Mouse (Mus musculus): ENCODE data around the gene Ccdc47.
"Not testable (repeated sequence)": the region's sequence is repeated elsewhere in the genome, so short reads cannot be mapped to it uniquely, and the experiment has no call there.

The Ccdc47 gene

GRCm38 (mm10) chr11:106215450-106215859 lies 689 bp downstream of the Ccdc47 start:
- Histone ChIP-seq H3K36me3 (ENCODE audit: control insufficient read depth, insufficient read depth, low read length, poor library complexity, severe bottlenecking) (peaks cover 7% of the 10 kb centered on the region; the same call in 1 of the 2 replicates), H3K27me3 (ENCODE audit: control insufficient read depth, insufficient read depth, low read length, poor library complexity, severe bottlenecking) (no peaks in the 10 kb centered on the region)
- no peak for DNase-seq (ENCODE audit: low read depth, low spot score)

DNA sequence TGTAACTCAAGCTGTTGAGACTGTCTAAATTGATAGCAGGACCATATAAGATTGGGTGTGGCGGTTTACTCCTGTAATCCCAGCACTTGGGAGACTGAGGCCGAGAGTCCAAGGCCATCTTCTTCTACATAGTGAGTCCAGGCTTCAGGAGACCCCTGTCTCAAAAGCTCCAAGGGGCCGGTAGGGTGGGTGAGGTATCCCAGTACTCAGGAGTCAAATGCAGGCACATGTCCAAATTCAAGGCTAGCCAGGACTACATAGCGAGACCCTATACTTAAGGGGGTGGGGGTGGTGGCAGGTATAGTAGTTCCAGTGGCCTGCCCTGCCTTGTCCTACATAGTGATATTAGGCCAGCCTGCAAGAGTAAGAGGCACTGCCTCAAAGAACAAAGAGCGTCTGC lies 1.3 kb downstream of the Ccdc47 start:
- Histone ChIP-seq H3K27me3 (ENCODE audit: control insufficient read depth, insufficient read depth, low read length, poor library complexity, severe bottlenecking) (no peaks in the 10 kb centered on the region), H3K36me3 (ENCODE audit: control insufficient read depth, insufficient read depth, low read length, poor library complexity, severe bottlenecking) (peaks cover 7% of the 10 kb centered on the region; the same call in 1 of the 2 replicates)
- DNase-seq (ENCODE audit: low read depth, low spot score) = no peak

DNA sequence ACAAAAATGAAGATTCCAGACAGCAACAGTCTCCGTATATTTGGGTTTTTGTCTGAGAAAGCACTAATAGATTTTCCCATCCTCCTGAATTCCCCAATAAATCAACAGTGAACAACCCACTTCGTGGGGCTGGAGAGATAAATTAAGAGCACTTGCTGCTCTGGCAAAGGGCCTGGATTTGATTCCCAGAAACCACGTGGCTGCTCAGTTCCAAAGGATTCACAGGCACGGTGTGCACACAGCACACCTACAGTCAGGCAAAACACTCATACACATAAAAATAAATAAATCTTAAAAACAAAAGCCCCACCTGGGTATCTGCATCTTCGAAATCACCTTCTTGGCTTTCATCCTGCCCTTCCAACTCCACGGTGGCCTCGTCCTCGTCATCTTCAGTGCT lies 3.4 kb downstream of the Ccdc47 start:
- no peak for DNase-seq (ENCODE audit: low read depth, low spot score)
- Histone ChIP-seq H3K27me3 (ENCODE audit: control insufficient read depth, insufficient read depth, low read length, poor library complexity, severe bottlenecking) (no peaks in the 10 kb centered on the region), H3K36me3 (ENCODE audit: control insufficient read depth, insufficient read depth, low read length, poor library complexity, severe bottlenecking) (peaks cover 16% of the 10 kb centered on the region)

GRCm38 (mm10) chr11:106202123-106202465 lies 14.1 kb downstream of the Ccdc47 start, which contains the start of gene Strada:
Gene Strada (minus strand): TSS chr11:106202168.
- peak; percentile 66 for DNase-seq (ENCODE audit: low read depth, low spot score)
- H3K27me3 ChIP-seq (ENCODE audit: control insufficient read depth, insufficient read depth, low read length, poor library complexity, severe bottlenecking) = no peaks in the 10 kb centered on the region
- peaks cover 2% of the 10 kb centered on the region; the same call in 1 of the 2 replicates for H3K36me3 ChIP-seq (ENCODE audit: control insufficient read depth, insufficient read depth, low read length, poor library complexity, severe bottlenecking)

DNA sequence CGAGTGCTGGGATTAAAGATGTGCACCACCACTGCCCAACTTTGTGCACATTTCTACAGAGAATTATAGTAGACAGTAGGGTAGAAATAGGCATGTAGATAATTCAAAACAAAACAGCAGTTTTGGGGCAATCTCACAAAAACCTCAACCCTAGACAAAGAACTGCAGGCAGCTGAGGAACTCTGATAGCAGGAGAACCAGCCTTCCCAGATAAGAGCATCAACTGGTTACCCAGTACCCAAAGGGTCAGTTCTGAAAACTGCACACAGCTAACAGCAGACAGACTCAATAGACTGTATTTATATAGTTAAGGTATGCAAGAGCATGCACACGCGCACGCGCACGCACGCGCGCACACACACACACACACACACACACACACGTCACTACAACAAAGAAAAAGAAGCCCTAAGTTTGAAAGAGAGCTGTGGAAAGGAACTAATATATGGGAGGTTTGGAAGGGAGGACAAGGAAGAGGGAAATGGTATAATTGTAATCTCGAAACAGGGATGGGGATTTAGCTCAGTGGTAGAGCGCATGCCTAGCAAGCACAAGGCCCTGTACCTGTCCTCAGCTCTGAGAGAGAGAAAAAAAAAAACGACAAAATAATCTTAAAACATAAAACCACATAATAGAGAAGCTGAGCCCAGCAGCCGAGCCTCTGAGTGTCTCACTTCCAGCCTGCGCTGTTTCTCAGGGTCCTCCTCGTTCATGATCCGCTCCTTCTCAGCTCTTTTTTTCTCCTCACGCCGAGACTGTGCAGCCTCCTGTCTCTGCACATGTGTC lies 14.6 kb downstream of the Ccdc47 start:
- no peaks in the 10 kb centered on the region; the same call in 1 of the 2 replicates for H3K36me3 ChIP-seq (ENCODE audit: control insufficient read depth, insufficient read depth, low read length, poor library complexity, severe bottlenecking)
- peak; percentile 23 for DNase-seq (ENCODE audit: low read depth, low spot score)

GRCm38 (mm10) chr11:106200756-106201155 lies 15.4 kb downstream of the Ccdc47 start:
- no peaks in the 10 kb centered on the region for H3K27me3 ChIP-seq (ENCODE audit: control insufficient read depth, insufficient read depth, low read length, poor library complexity, severe bottlenecking)
- H3K36me3 ChIP-seq (ENCODE audit: control insufficient read depth, insufficient read depth, low read length, poor library complexity, severe bottlenecking) = no peaks in the 10 kb centered on the region; the same call in 1 of the 2 replicates
- no peak for DNase-seq (ENCODE audit: low read depth, low spot score)

More for the DNA sequence above, 14.6 kb downstream of the Ccdc47 start:
- H3K27me3 ChIP-seq (ENCODE audit: control insufficient read depth, insufficient read depth, low read length, poor library complexity, severe bottlenecking) = no peaks in the 10 kb centered on the region

DNA sequence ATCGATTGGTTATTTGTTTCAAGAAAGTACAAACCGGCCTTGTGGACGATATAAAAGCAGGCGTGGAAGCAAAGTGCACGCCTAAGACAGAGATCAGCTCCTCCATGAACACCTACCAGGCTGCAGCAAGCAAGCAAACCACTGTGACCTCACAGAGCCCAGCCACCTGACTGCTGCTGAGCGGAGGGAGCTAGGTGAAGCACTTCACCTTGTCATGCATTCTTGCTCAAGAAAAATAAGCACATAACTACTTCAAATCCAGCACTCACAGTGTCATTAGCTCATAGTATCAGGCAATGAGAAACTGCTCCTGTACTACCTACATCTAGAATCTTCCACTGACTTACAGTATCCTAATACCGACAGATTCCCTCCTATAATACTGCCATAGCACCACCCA lies 16.1 kb downstream of the Ccdc47 start:
- H3K27me3 ChIP-seq (ENCODE audit: control insufficient read depth, insufficient read depth, low read length, poor library complexity, severe bottlenecking); H3K36me3 ChIP-seq (ENCODE audit: control insufficient read depth, insufficient read depth, low read length, poor library complexity, severe bottlenecking); DNase-seq (ENCODE audit: low read depth, low spot score): not testable (repeated sequence)

DNA sequence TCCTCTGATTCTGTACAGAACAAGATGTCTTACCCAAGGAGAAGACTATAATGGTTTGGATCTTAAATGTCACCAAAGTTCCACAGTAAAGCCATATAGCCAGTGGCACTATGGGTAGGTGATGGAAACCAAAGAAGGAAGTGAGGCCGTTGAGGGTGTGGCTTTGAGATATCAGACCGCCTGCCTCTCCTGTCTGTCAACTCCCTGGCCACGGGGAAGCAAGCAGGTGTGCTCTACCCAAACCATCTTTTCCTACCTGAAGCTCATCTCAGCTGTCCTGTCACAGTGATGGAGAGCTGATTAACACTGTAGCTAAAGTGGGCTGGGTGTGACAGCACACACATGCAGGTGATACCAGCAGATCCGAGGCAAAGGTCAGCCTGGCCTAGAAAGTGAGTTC lies 17.9 kb downstream of the Ccdc47 start:
- DNase-seq (ENCODE audit: low read depth, low spot score) = peak; percentile 39
- no peaks in the 10 kb centered on the region for H3K36me3 ChIP-seq (ENCODE audit: control insufficient read depth, insufficient read depth, low read length, poor library complexity, severe bottlenecking)
- H3K27me3 ChIP-seq (ENCODE audit: control insufficient read depth, insufficient read depth, low read length, poor library complexity, severe bottlenecking) = no peaks in the 10 kb centered on the region

DNA sequence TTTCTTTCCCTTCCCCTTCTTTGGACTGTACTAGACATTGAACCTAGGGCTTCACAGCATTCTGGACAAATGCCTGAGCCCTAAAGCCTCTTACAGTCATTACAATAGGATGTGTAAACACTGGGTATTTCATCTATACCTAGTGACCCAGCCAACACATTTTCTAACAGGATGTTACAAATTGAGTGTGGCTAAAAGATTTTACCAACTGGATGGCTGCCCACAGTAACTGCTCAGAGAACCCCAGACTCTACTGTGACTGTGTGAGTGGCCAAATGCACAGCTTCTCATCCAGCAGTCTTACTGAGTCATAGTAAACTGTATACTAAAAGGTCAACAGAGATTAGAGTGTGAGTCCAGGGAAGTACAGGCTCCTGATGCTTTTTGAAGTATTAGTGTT lies 20.8 kb downstream of the Ccdc47 start:
- no peak for DNase-seq (ENCODE audit: low read depth, low spot score)
- no peaks in the 10 kb centered on the region for H3K27me3 ChIP-seq (ENCODE audit: control insufficient read depth, insufficient read depth, low read length, poor library complexity, severe bottlenecking)
- peaks cover 2% of the 10 kb centered on the region; the same call in 1 of the 2 replicates for H3K36me3 ChIP-seq (ENCODE audit: control insufficient read depth, insufficient read depth, low read length, poor library complexity, severe bottlenecking)

DNA sequence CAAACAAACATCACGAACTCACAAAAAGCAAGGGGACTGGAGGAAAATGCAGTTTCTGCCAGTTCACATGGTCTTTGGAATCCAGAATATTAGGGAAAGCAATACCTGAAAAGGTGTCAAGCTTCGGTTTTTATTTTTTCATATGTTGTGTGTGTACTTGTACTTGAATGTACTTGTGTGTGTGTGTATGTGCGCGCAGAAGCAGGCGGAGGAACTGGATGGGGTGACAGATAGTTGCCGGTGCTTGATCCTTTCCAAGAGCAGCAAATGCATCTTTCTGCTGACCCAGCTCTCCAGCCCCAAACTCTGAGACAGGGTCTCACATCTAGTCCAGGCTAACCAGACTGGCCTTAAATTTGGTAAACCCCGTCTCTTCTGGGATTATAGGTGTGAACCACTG lies 21.3 kb downstream of the Ccdc47 start:
- no peak for DNase-seq (ENCODE audit: low read depth, low spot score)
- Histone ChIP-seq H3K27me3 (ENCODE audit: control insufficient read depth, insufficient read depth, low read length, poor library complexity, severe bottlenecking) (no peaks in the 10 kb centered on the region), H3K36me3 (ENCODE audit: control insufficient read depth, insufficient read depth, low read length, poor library complexity, severe bottlenecking) (peaks cover 2% of the 10 kb centered on the region; the same call in 1 of the 2 replicates)

- Histone ChIP-seq H3K27me3 (ENCODE audit: control insufficient read depth, insufficient read depth, low read length, poor library complexity, severe bottlenecking) (no peaks in the 10 kb centered on the region), H3K36me3 (ENCODE audit: control insufficient read depth, insufficient read depth, low read length, poor library complexity, severe bottlenecking) (peaks cover 2% of the 10 kb centered on the region; the same call in 1 of the 2 replicates)
- no peak for DNase-seq (ENCODE audit: low read depth, low spot score)
Observed at GRCm38 (mm10) chr11:106194155-106194541, 22.0 kb downstream of the Ccdc47 start.

DNA sequence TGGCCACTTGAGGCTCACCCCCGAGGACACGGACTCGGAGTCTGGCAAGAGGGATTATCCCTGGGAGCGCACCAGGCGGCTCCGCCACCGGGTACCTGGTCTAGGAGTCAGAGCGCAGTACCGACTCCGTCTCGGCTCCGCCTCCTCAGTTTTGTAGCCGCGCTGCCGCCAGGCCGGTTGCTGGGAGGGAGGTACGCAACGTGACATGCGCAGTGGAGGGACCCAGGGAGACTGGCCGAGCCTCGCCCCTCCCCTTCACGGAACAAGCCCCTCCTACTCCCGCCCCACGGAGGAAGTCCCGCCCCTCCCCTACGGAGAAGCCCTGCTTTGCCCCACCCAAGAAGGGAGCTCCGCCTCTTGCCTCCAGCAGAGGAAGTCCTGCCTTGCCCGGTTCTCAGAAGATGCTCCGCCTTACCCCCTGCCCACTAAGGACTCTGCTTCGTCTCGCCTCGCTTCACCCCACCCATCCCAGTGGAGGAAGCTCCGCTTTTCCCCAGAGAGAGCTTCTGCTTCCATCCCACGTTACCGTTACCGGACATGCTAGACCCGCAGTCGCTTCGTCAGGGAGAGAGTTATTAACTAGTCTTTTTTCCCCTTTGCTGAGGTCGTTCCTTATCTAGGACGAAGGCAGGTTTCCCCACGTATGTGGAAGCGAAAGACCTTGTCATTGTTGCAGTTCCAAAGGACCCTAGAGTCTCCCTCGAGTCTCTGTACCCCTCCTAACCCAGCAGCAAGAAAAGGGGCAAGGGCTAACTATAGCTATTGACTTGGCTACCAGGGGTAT lies 22.6 kb downstream of the Ccdc47 start:
- DNase-seq (ENCODE audit: low read depth, low spot score) = peak; percentile 99
- Histone ChIP-seq H3K27me3 (ENCODE audit: control insufficient read depth, insufficient read depth, low read length, poor library complexity, severe bottlenecking) (no peaks in the 10 kb centered on the region), H3K36me3 (ENCODE audit: control insufficient read depth, insufficient read depth, low read length, poor library complexity, severe bottlenecking) (peaks cover 2% of the 10 kb centered on the region; the same call in 1 of the 2 replicates)

DNA sequence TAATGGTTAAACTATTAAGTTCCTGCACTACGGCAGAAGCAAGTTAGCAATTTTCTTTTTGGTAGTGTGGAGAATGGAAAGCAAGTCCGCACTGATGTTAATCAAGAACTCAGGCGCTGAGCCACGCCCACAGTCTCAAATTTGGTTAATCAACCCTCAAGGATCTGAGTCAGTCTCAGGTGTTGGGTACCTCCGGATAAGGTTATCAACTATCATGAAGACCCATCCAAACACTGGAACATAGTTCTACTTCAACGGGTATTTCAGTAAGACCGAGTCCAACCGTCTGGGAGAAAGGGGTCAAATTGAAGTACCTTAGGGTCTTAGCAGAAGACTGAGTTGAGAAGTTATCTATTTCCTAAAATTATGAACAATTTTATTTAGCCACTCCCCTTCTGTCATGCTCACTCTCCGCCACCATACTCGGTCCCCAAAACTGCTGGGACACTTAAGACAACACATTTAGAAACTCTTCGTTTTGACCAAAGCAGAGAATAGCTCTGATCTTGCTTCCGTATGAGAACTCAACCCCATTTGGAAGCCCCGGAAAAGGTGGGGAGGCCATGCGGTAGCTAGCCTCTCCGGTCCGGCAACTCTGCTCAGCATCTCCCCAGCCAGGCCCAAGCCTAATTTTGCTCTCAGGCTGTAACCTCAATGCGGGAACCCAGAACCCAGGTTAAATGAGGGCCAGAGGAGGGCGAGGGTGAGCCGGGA lies 23.3 kb downstream of the Ccdc47 start:
- peak; percentile 49 for DNase-seq (ENCODE audit: low read depth, low spot score)
- no peaks in the 10 kb centered on the region for H3K27me3 ChIP-seq (ENCODE audit: control insufficient read depth, insufficient read depth, low read length, poor library complexity, severe bottlenecking)
- peaks cover 2% of the 10 kb centered on the region; the same call in 1 of the 2 replicates for H3K36me3 ChIP-seq (ENCODE audit: control insufficient read depth, insufficient read depth, low read length, poor library complexity, severe bottlenecking)

DNA sequence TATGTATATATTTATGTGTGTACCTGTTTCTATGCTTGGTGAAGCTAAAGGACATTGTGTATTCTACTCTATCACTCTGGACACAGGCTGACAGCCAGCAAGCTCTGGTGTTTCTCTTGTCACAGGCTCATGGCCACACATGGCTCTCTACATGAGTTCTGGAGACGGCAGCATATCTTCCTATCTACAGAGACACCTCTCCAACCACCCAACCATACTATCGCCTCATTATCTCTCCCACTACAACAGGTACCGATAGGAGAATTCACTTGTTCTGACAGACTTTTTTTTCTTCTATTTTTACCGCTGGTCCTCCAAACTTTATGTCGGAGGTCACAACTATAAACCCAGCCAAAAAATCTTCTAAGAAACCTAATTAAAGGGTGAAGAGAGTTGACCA lies 23.9 kb downstream of the Ccdc47 start:
- Histone ChIP-seq H3K36me3 (ENCODE audit: control insufficient read depth, insufficient read depth, low read length, poor library complexity, severe bottlenecking) (peaks cover 4% of the 10 kb centered on the region), H3K27me3 (ENCODE audit: control insufficient read depth, insufficient read depth, low read length, poor library complexity, severe bottlenecking) (no peaks in the 10 kb centered on the region)
- DNase-seq (ENCODE audit: low read depth, low spot score) = no peak
